In genomic region chr6:64649296-64650226, GRCm38 (mm10) we compare ENCODE assay signal across 8 mouse cellular contexts.
DNase-seq lines count a peak whose midpoint lies in the region; ATAC-seq lines count a peak whose summit lies in the region.

No protein-coding gene starts in this region.

- H3K27ac ChIP-seq in heart, embryonic 10.5 days = no peak overlapping the region
- no peak overlapping the region for H3K27ac ChIP-seq in limb, embryonic 11.5 days (replicated peaks; ENCODE audit: low read depth, low read length)
- peak overlapping the region; percentile 74 for H3K27ac ChIP-seq in midbrain, embryonic 13.5 days

- no peaks in the 10 kb centered on the region for H3K36me3 ChIP-seq in heart, embryonic 10.5 days
- H3K36me3 ChIP-seq in limb, embryonic 11.5 days (ENCODE audit: control insufficient read depth, insufficient read depth, low read length) = no peaks in the 10 kb centered on the region
- no peaks in the 10 kb centered on the region for H3K36me3 ChIP-seq in midbrain, embryonic 13.5 days

- 23% methylated on average over 20 of the region's 20 CpGs for WGBS in heart, embryonic 10.5 days
- WGBS in limb, embryonic 11.5 days = 27% methylated on average over 20 of the region's 20 CpGs
- 11% methylated on average over 20 of the region's 20 CpGs for WGBS in midbrain, embryonic 13.5 days

- peak; percentile 35 for DNase-seq in A20 (ENCODE audit: low read depth, low spot score)
- peak; percentile 76 for DNase-seq in adipocyte (ENCODE audit: low spot score)
- DNase-seq in embryo, embryonic 10.5 days (ENCODE audit: low spot score) = peak; percentile 93
- DNase-seq in heart, embryonic 10.5 days (ENCODE audit: low spot score) = no peak
- DNase-seq in kidney, adult 9 months = peak; percentile 66
- DNase-seq in limb, embryonic 11.5 days (ENCODE audit: low spot score) = peak; percentile 69
- peak; percentile 87 for DNase-seq in telencephalon, adult 2 months (ENCODE audit: low read depth, low spot score)

- no peaks in the 10 kb centered on the region for H3K4me1 ChIP-seq in heart, embryonic 10.5 days
- no peaks in the 10 kb centered on the region for H3K4me1 ChIP-seq in limb, embryonic 11.5 days (ENCODE audit: control insufficient read depth, insufficient read depth, low read length)
- H3K4me1 ChIP-seq in midbrain, embryonic 13.5 days (replicated peaks) = peaks cover 33% of the 10 kb centered on the region

- H3K9me3 ChIP-seq in heart, embryonic 10.5 days = no peaks in the 10 kb centered on the region
- no peaks in the 10 kb centered on the region for H3K9me3 ChIP-seq in limb, embryonic 11.5 days (ENCODE audit: control insufficient read depth, low read length)
- no peaks in the 10 kb centered on the region for H3K9me3 ChIP-seq in midbrain, embryonic 13.5 days

- peak overlapping the region; percentile 39; the same call in 1 of the 2 replicates for H3K4me2 ChIP-seq in limb, embryonic 11.5 days (ENCODE audit: low read depth, severe bottlenecking)
- peak overlapping the region; percentile 62 for H3K4me2 ChIP-seq in midbrain, embryonic 13.5 days (replicated peaks)

- H3K27me3 ChIP-seq in heart, embryonic 10.5 days (ENCODE audit: insufficient read depth, poor library complexity, severe bottlenecking) = no peaks in the 10 kb centered on the region
- no peaks in the 10 kb centered on the region for H3K27me3 ChIP-seq in limb, embryonic 11.5 days (ENCODE audit: control insufficient read depth, insufficient read depth, low read length)
- H3K27me3 ChIP-seq in midbrain, embryonic 13.5 days = no peaks in the 10 kb centered on the region

- H3K9ac ChIP-seq in limb, embryonic 11.5 days (ENCODE audit: low read length) = peak overlapping the region; percentile 23; the same call in 1 of the 2 replicates
- peak overlapping the region; percentile 54 for H3K9ac ChIP-seq in midbrain, embryonic 13.5 days (replicated peaks)

- peak; percentile 70; the same call in 1 of the 2 replicates for ATAC-seq in limb, embryonic 11.5 days (ENCODE audit: insufficient number of reproducible peaks, low FRiP score, low TSS enrichment, low read depth)
- peak; percentile 90 for ATAC-seq in midbrain, embryonic 13.5 days

- peak overlapping the region; percentile 54 for H3K4me3 ChIP-seq in heart, embryonic 10.5 days
- H3K4me3 ChIP-seq in limb, embryonic 11.5 days (ENCODE audit: low read depth, low read length) = peak overlapping the region; percentile 14; the same call in 1 of the 2 replicates
- peak overlapping the region; percentile 37 for H3K4me3 ChIP-seq in midbrain, embryonic 13.5 days (replicated peaks)
